Mouse (Mus musculus) brain, embryonic 14.5 days (tissue): ENCODE measurements around the gene Med17. TPM values are rescaled to one million over a fixed set of nuclear protein-coding genes. Genes with fewer than 3 reads are reported as not detected.
"Not testable (repeated sequence)": the region's sequence is repeated elsewhere in the genome, so short reads cannot be mapped to it uniquely, and the experiment has no call there.

Source experiments
- DNase-seq: peaks from one replicate; pipeline ENCODE4 v3.0.0-alpha.2; 2011; ENCODE audit warnings: low read depth
- CTCF ChIP-seq: fragments of 200-500 bp; IDR thresholded peaks from 2 replicates; pipeline ENCODE4 v1.5.1; 2012; ENCODE audit warnings: inconsistent platforms, mild to moderate bottlenecking, moderate library complexity, borderline replicate concordance; ENCODE audit not compliant: insufficient read depth, insufficient read length; ENCODE audit errors: extremely low read depth
- POLR2A ChIP-seq: fragments of 200-500 bp; IDR thresholded peaks from 2 replicates; pipeline ENCODE4 v1.6.1; 2012; ENCODE audit warnings: mild to moderate bottlenecking, inconsistent platforms, borderline replicate concordance; ENCODE audit not compliant: poor library complexity, insufficient read depth, insufficient read length, severe bottlenecking; ENCODE audit errors: extremely low read depth
- polyA plus RNA-seq: library from polyadenylated mRNA; depleted of rRNA; stranded (reverse); fragments of >200 nt; gene quantifications from 2 replicates; pipeline ENCODE4 v1.2.3, GENCODE M21; 2012; rRNA removed

Gene Med17
- polyA plus RNA-seq = 46.2 and 62.8 TPM in 2 replicates

DNA sequence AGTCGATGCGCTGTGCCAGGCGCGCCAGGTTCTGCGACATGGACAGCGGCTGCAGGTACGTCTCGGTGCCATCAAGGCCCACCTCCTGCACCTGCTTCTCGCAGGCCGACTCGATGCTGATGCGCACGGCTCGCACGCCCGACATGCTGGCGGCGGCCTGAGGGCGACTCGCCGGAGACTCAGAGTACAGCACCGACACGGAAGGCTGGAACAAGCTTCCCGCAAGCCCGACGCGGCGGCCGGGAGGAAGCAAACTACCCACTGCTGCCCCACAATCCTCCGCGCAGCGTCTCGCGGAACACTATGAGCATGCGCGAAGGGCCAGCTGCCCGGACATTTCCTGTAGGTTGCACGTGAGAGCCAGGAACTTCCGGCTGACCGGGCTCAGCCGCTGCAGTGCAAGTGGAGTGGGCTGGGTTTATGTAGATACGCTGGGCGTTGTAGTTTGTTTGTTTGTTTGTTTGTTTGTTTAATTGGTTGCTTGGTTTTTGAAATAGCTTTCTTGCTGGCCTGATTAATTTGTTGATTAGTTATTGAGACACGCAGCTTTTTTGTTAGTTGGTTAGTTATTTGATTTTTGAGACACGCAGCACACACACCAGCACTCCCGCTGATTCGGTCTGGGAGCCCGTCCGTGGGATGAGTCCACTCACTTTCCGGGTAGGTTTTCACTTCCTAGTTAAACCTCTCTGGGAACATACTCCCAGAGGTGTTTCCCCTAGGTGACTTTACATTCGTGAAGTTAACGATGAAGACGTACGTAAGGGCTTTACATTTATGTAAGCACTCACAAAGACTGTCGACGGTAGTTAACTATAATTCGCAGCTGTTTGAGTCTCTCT, at the start of gene Med17:
Gene Med17 (minus strand): TSS at position 283 of the 842 bp plus-strand sequence.
- peak; percentile 99 for DNase-seq
- TF ChIP-seq CTCF (no peak), POLR2A (peak; percentile 67; the same call in 1 of the 2 replicates)

DNA sequence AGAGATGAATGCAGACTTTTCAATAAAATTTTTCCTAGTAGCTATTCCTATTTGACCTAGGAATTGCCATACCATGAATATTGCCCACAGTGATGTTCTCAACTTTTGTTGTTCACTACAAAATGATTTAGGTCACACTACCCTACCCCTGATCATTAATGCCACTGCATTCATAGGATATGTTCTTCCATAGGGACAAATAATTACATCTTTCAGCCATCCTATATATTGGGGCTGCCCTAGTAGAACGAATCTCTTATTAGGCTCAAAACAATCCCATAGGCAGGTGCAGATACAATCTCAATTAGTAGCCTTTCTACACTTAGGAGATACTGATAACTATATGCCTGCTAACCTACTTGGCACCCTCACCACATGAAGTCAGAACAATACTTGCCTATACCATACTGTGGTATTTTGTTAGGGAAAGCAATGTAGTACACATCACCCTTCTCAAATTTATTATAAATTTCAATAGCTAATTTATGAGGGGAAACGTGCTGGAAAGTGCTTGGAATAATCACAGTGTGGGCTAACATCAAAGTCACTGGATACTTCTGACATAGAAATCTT, 38.5 kb upstream of the Med17 start:
- TF ChIP-seq POLR2A (no peak), CTCF (no peak)
- DNase-seq = no peak

DNA sequence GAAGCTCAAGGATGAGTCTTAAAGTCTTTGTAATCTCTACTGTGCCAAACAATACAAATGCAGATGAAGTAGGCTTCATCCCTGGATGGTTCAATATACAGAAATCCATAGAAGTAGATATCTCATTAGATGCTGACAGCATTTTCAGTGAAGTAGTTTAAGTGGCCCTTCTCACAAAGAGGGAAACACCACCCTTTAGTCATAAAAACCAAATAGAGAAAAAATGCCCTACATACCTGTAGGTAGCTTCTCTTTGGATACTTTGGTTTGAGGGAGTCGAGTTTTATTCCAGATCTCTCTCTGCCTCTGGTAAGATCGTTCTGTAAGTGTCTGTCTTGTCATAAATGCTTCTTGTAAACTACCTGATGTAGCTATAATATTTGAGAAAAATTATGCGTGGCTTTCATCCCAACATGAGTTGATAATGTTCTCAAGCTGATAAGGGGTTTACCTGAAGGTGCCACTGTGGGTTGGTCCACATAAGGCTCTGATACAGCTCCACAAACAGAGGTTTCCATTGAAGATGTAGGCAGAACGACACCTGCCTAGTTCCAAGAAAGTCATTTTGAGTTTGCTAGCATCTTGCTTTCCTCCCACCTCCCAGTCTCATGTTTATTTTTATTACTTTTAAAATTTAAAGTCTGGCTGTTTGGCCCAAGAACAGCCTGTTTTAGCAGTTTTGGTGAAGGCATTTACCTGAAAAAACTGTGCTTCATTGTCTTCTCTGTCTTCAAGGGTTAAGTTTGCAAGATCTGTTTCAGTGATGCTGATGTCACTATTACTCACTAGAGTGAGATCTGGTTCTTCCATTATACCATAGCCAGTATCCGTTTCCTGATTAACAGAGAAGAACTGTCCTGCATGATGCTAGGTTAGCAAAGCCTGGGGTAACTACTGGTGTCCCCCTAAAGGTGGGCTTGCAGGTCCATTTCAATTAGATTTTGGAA, 37.8 kb upstream of the Med17 start:
- no peak for DNase-seq
- TF ChIP-seq CTCF = no peak
- TF ChIP-seq POLR2A = no peak

DNA sequence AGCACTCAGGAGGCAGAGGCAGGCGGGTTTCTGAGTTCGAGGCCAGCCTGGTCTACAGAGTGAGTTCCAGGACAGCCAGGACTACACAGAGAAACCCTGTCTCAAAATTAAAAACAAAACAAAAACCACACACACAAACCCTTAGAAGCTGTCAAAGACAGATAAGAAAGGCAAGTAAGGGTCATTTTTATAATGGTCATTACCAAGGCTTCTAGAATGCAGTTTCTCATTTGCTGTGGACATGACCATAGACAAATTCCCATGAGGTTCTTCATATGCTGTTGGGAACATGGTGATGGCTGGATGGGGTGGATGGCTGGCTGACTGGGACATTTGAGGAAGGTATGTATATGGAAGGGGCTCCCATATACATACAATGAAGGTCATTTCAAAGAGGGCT, 36.6 kb upstream of the Med17 start:
- DNase-seq = not testable (repeated sequence)

DNA sequence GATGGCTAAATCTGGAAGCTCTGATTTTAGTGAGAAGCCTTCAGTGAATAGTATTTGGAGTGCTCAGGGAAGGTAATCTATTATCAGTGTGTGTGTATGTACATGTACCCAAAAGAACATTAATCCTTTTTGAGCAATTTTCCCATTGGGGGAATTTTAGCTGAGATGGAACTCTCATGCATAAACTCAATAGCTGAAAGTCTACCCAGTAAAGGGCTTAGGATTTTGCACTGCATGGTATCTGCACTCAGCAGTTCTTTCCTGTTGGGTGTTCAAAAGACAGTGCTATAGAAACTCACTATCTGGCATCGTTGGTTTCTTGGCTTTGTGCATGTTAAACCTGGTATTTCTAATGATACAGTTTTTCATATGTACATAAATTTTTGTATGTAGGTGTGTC, 34.9 kb upstream of the Med17 start:
- TF ChIP-seq POLR2A (no peak), CTCF (no peak)
- DNase-seq = no peak

DNA sequence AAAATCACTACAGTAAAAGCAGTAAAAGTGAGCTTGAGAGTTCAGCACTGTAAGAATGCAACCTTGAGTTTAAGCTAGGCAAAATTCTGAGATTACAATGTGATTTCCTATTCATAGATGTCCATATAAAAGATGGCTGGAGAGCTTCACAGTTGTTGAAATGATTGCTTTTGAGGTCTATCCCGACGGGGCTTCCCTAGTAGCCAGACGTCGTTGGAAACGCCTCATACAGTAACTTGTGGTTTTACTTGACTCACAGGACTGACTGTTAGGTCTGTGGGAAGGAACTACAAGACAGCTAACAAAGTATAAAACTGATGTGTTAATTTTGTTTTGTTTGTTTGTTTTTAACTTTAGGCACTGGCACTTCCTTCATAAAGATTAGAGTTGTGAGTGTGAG, 33.9 kb upstream of the Med17 start:
- TF ChIP-seq CTCF = no peak
- TF ChIP-seq POLR2A = no peak
- DNase-seq = no peak

DNA sequence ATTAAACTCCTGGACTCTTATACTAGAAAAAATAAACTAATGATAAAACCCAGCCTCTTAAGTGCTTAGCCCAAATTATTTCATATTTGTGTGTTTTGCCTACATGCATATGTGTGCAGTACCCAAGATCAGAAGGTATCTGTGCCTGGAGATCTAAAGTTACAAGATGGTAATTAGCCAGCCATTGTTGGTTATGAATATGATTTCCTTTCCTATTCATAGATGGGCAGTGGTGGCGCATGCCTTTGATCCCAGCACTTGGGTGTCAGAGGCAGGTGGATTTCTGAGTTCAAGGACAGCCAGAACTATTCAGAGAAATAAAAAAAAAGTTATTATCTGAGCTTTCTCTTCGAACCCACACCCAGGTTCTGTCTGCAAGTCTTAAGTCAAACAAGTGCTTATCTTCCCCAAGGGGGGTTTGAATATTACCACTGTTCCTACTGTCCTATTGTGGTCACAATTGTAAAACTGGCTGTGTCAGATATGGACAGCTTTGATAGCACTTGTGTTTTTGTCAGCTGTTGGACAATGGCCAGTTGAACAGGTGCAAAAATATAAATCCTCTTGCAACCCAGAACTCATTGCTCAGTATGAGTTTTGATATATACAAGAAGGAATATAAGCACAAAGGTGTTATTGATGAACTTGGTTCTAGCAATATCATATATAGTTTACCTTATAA, 32.5 kb upstream of the Med17 start:
- TF ChIP-seq CTCF = no peak
- DNase-seq = no peak

DNA sequence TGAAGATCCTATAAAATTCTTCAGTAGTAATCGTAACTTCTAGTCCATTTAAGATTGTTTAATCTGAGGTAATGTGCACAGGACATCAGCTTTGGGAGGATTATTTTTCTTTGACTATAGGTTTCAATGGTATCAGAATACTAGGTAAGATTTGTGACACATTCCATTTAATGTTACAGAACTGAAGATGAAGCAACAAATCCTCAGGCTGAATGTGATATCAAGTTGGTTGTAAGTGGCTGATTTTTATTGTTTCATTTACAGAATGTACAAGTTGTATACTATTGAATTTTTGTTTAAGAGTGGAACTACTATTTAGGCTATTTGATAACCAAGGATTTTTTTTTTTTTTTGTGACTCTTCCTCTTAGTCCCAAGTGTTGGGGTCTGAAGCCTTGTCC, 30.4 kb upstream of the Med17 start:
- DNase-seq = no peak
- no peak for TF ChIP-seq POLR2A
- no peak for TF ChIP-seq CTCF

DNA sequence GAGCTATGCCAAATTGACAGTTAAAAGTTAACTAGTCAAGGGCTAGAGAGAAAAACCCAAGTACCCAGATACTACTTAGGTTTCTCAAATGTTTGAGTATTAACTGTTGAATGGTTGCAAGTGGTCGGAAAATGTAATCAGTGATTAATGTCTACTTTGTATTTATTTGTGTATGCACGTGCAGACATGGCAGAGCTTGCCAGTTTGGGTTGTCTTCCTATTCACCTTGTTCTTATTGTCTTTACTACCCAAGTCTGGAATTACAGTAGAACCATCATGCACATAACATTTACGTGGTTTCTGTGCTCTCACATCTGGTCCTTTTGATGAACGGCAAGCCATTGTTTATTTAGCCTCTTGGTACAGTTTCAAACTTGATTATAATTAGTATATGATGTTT, 29.7 kb upstream of the Med17 start:
- no peak for DNase-seq
- TF ChIP-seq POLR2A (no peak), CTCF (no peak)

DNA sequence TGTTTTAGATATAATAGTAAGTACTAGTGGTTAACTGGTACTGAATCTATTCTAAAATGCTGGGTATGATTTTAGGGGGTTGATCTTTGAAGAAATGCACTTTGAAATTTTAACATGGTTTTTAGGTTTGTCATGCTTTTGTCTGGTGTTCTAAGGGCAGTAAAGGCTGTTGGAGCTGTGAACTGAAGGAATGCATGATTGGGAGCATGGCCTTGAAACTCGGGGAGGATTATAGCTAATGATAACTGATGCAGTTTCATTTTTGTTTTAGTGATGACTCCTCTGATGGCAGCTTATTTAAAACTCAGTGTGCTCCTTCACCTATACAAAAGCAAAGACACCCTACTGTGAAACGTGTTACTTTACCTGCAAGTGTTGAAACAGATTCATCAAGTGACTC, 28.5 kb upstream of the Med17 start:
- no peak for DNase-seq
- TF ChIP-seq POLR2A = no peak
- no peak for TF ChIP-seq CTCF

DNA sequence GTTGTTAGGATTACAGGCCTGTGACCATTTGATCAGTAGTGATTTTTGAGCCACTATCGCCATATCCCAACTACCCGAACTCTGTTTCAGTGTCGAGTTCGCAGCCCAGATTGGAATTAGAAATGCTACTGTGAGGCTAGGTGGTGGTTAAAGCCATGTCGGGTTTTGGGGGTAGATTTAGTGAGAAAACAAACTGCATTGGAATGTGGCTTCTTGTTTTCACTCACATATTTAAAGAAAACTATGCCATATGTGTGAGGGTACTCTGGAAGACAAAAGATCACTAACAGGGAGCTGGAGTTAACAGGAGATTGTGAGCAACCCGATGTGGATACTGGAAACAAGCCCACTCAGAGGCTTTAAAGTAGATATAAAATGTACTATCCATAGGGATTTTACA, 27.5 kb upstream of the Med17 start:
- no peak for TF ChIP-seq CTCF
- TF ChIP-seq POLR2A = no peak
- no peak for DNase-seq

DNA sequence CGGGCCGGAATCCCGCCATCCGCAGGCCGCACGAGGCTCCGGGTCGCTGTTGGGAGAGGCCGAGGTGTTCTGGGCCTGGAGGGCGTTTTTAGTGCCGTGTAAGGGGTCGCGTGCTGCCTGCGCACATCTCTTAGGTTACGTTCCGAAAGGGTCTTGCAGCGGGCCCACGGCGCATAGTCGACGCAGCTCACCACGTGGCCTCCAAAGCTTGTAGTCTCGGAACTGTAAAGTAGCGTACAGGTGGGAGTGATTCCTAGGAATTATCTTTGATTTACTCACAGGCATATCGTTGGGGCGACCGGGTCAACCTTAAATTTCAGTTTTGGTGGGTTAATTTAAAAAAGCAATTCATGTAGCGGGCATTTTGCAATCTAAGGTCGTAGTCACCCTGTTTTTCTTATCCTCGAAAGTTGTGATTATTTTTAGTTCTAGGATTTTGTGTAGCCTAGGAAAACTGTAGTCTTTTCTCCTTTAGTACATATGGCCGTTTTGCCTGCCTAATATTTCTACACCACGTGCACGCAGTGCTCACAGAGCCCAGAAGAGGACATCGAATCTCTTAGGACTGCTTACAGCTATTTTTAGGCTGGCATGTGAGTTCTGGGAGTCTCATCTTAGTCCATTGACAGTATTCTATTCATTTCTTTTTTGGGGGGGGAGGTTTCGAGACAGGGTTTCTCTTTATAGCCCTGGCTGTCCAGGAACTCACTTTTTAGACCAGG, 26.8 kb upstream of the Med17 start, which contains the start of gene 4931406C07Rik:
Gene 4931406C07Rik (minus strand): TSS at position 51 of the 722 bp plus-strand sequence.
- TF ChIP-seq CTCF = no peak
- no peak for TF ChIP-seq POLR2A
- peak; percentile 18 for DNase-seq
